Mouse (Mus musculus) small intestine, adult 2 months (tissue): ENCODE data around the gene Pard3b.

ENCODE experiments used
- CTCF ChIP-seq: fragments of 200-500 bp; IDR thresholded peaks from 2 replicates; pipeline ENCODE4 v1.5.1; 2012; ENCODE audit warnings: low read depth, mild to moderate bottlenecking, control low read depth, inconsistent platforms, low read length, moderate library complexity, mixed read lengths; ENCODE audit not compliant: insufficient replicate concordance, insufficient read length; ENCODE audit errors: extremely low read depth
- POLR2A ChIP-seq: fragments of 200-500 bp; IDR thresholded peaks from 2 replicates; pipeline ENCODE4 v1.6.1; 2012; ENCODE audit warnings: low read depth, mild to moderate bottlenecking, control low read depth, inconsistent platforms, low read length, moderate library complexity

DNA sequence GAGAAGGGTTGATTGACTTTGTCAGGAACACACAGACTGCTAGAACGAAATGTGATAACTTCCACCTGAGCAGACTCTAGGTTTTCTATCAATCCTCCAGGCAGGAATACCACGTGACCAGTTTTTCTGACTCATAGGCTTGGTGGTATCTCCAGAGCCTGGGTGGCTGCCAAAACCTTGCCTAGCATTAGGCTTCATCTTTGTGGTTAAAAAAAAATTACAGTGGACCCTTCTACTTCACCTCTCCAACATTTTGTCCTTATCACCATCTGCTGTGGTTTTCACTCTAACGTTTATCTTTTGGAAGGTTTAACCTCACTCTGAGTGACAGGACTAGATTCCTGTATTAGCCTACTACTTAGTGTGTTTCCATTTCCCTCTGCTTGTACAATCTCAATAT lies 403.1 kb downstream of the Pard3b start:
- no peak for TF ChIP-seq CTCF
- TF ChIP-seq POLR2A, result no peak
